Mouse (Mus musculus): ENCODE results near the gene Adssl1.
A peak's percentile ranks its signal among the peaks of the same experiment; 100 is the strongest.

- TF ChIP-seq EP300 (IDR thresholded peaks at IDR 0.05; ENCODE audit: low read depth) (no peak), CTCF (IDR thresholded peaks at IDR 0.05; ENCODE audit: low read depth) (0 out of 2 replicates have a peak, but pooled peaks have one; percentile 22)
Observed at GRCm38 (mm10) chr12:112585924-112586538, 33.8 kb upstream of the Adssl1 start.
